ENCODE assay signal across 9 mouse cellular contexts in genomic region chr1:133237670-133238069, GRCm38 (mm10).
DNase-seq lines count a peak whose midpoint lies in the region; ATAC-seq and TF ChIP-seq lines count a peak whose summit lies in the region.
"Had no signal": no experiment of that assay in that cellular context is flagged by ENCODE, and none has a peak within 500 bp of the region (broad histone marks: within the 10 kb centered on the region; RNA-seq: fewer than 3 reads in every experiment).

No protein-coding gene starts in this region.

- 19% methylated on average over 11 of the region's 11 CpGs for WGBS in neural tube, embryonic 15.5 days
- WGBS in embryonic facial prominence, embryonic 14.5 days, result 16% methylated on average over 11 of the region's 11 CpGs
- WGBS in liver, embryonic 12.5 days (ENCODE audit: insufficient replicate concordance), result 15% methylated on average over 11 of the region's 11 CpGs
- 19% methylated on average over 11 of the region's 11 CpGs for WGBS in small intestine, adult 2 months

- no peak for ATAC-seq in neural tube, embryonic 15.5 days (ENCODE audit: low FRiP score)
- no peak; the same call in 1 of the 2 replicates for ATAC-seq in embryonic facial prominence, embryonic 14.5 days (ENCODE audit: low read depth)
- no peak for ATAC-seq in liver, embryonic 12.5 days

- peak; percentile 58 for DNase-seq in neural tube, embryonic 10.5 days (ENCODE audit: extremely low spot score, low spot score)
- peak; percentile 75 for DNase-seq in embryonic facial prominence, embryonic 14.5 days (ENCODE audit: low spot score)
- peak; percentile 82 for DNase-seq in kidney, adult 11 months
- DNase-seq in cerebellum, adult 18-20 months, result no peak
- no peak for DNase-seq in testis, postnatal 10 days (ENCODE audit: low spot score)

- H3K4me3 ChIP-seq in neural tube, embryonic 15.5 days (replicated peaks), result no peak overlapping the region
- no peak overlapping the region for H3K4me3 ChIP-seq in embryonic facial prominence, embryonic 14.5 days (ENCODE audit: low read depth, low read length)
- H3K4me3 ChIP-seq in liver, embryonic 12.5 days, result no peak overlapping the region
- no peak overlapping the region for H3K4me3 ChIP-seq in small intestine, adult 2 months (ENCODE audit: low read depth, low read length)
- H3K4me3 ChIP-seq: midbrain, embryonic 12.5 days had no signal

- peaks cover 23% of the 10 kb centered on the region for H3K4me1 ChIP-seq in neural tube, embryonic 15.5 days
- peaks cover 49% of the 10 kb centered on the region for H3K4me1 ChIP-seq in embryonic facial prominence, embryonic 14.5 days (ENCODE audit: control insufficient read depth, insufficient read depth, low read length)
- peaks cover 19% of the 10 kb centered on the region for H3K4me1 ChIP-seq in liver, embryonic 12.5 days
- H3K4me1 ChIP-seq in small intestine, adult 2 months (ENCODE audit: control insufficient read depth, insufficient read depth, insufficient read length, low read length), result peaks cover 35% of the 10 kb centered on the region

- H3K9me3 ChIP-seq in neural tube, embryonic 15.5 days (replicated peaks), result no peaks in the 10 kb centered on the region
- no peaks in the 10 kb centered on the region for H3K9me3 ChIP-seq in embryonic facial prominence, embryonic 14.5 days (ENCODE audit: control insufficient read depth, low read length)
- H3K9me3 ChIP-seq in liver, embryonic 12.5 days (replicated peaks), result no peaks in the 10 kb centered on the region
- H3K9me3 ChIP-seq: midbrain, embryonic 12.5 days had no signal

- no peak overlapping the region for H3K27ac ChIP-seq in neural tube, embryonic 15.5 days (replicated peaks)
- peak overlapping the region; percentile 64; the same call in 1 of the 2 replicates for H3K27ac ChIP-seq in embryonic facial prominence, embryonic 14.5 days (replicated peaks; ENCODE audit: low read depth, low read length)
- 0 out of 2 replicates have a peak overlapping the region, but pooled peaks have one; percentile 48 for H3K27ac ChIP-seq in liver, embryonic 12.5 days
- peak overlapping the region; percentile 18 for H3K27ac ChIP-seq in small intestine, adult 2 months (ENCODE audit: insufficient read depth, low read depth, low read length)
- H3K27ac ChIP-seq: midbrain, embryonic 12.5 days had no signal

- no peak overlapping the region for H3K9ac ChIP-seq in neural tube, embryonic 15.5 days (replicated peaks)
- no peak overlapping the region for H3K9ac ChIP-seq in embryonic facial prominence, embryonic 14.5 days (ENCODE audit: low read depth, low read length)
- no peak overlapping the region for H3K9ac ChIP-seq in liver, embryonic 12.5 days

- no peaks in the 10 kb centered on the region; the same call in 1 of the 2 replicates for H3K36me3 ChIP-seq in neural tube, embryonic 15.5 days
- no peaks in the 10 kb centered on the region for H3K36me3 ChIP-seq in embryonic facial prominence, embryonic 14.5 days (ENCODE audit: control insufficient read depth, insufficient read depth, low read length)
- H3K36me3 ChIP-seq in liver, embryonic 12.5 days, result no peaks in the 10 kb centered on the region
- H3K36me3 ChIP-seq in small intestine, adult 2 months (ENCODE audit: control insufficient read depth, insufficient read depth, low read length), result 0 out of 2 replicates have a peak, but pooled peaks cover 2% of the 10 kb centered on the region

- H3K4me2 ChIP-seq in neural tube, embryonic 15.5 days, result no peak overlapping the region
- H3K4me2 ChIP-seq in embryonic facial prominence, embryonic 14.5 days (ENCODE audit: low read depth, low read length), result peak overlapping the region; percentile 15; the same call in 1 of the 2 replicates
- H3K4me2 ChIP-seq in liver, embryonic 12.5 days, result peak overlapping the region; percentile 32; the same call in 1 of the 2 replicates
- H3K4me2 ChIP-seq: midbrain, embryonic 12.5 days had no signal

- no peak for TF ChIP-seq POLR2A in small intestine, adult 2 months (IDR thresholded peaks at IDR 0.05; ENCODE audit: low read depth, low read length)

- no peak for TF ChIP-seq CTCF in small intestine, adult 2 months (IDR thresholded peaks at IDR 0.05; ENCODE audit: extremely low read depth, insufficient read length, insufficient replicate concordance, low read depth, low read length)

- no peaks in the 10 kb centered on the region for H3K27me3 ChIP-seq in neural tube, embryonic 15.5 days (replicated peaks)
- H3K27me3 ChIP-seq in embryonic facial prominence, embryonic 14.5 days (replicated peaks; ENCODE audit: control insufficient read depth, insufficient read depth, low read length), result no peaks in the 10 kb centered on the region
- peaks cover 37% of the 10 kb centered on the region for H3K27me3 ChIP-seq in liver, embryonic 12.5 days (replicated peaks)
- H3K27me3 ChIP-seq in small intestine, adult 2 months (ENCODE audit: control insufficient read depth, insufficient read depth, low read length), result no peaks in the 10 kb centered on the region
- H3K27me3 ChIP-seq: midbrain, embryonic 12.5 days had no signal

Comparison
In these comparisons a context has a peak if more than half of its experiments do, and no peak if none do; other contexts are left out.
1. DNase-seq: peak in neural tube, embryonic 10.5 days (single experiment), embryonic facial prominence, embryonic 14.5 days (single experiment) and kidney, adult 11 months (single experiment); none in cerebellum, adult 18-20 months (0 of 2) and testis, postnatal 10 days (single experiment).